Mouse (Mus musculus): ENCODE data around the gene Gm28897.
"Not testable (repeated sequence)": the region's sequence is repeated elsewhere in the genome, so short reads cannot be mapped to it uniquely, and the experiment has no call there.

The Gm28897 gene

DNA sequence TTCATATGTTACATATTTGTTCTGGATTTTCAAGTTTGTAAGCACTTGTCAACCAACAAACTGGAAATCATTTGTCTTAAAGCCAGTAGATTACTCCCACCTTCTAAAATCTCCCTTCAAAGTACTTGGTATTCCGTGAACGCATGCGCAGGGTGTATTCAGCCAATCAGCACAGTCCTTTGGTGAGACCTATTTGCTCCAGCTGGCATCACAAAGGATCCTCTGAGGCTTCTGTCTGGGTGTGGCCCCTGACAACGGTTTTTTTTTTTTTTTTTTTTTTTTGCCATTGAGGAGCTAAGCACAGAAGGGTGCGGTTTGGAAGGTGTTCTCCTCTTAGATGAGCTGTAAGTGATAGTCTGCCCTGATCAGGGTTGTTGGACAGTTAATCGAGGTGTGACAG lies at the start of gene Gm28897:
Gm28897 (plus strand) TSS at position 301 of the 400 bp plus-strand sequence.
- DNase-seq (ENCODE audit: low spot score in 2 of 2), result not testable (repeated sequence)

All from natural killer cell, adult 2 months (primary cell).